Mouse (Mus musculus) forebrain, embryonic 12.5 days (tissue): ENCODE results near the gene Lingo1. TPM values are rescaled to one million over a fixed set of nuclear protein-coding genes. Genes with fewer than 3 reads are reported as not detected.

Experiments
- ATAC-seq: fragments of 200-750 bp; cut with Nextera tagmentation; 2 replicates; pipeline ENCODE4 v1.8.0; 2017; ENCODE audit warnings: moderate TSS enrichment; ENCODE audit not compliant: low FRiP score
- H3K27ac ChIP-seq: fragments of 300-500 bp; sonication (generic); 2 replicates; pipeline ENCODE4 v1.5.1; 2016; ENCODE audit warnings: mild to moderate bottlenecking
- H3K27me3 ChIP-seq: fragments of 300-500 bp; sonication (generic); 2 replicates; pipeline ENCODE4 v1.6.1; 2016; ENCODE audit warnings: mild to moderate bottlenecking
- H3K36me3 ChIP-seq: fragments of 300-500 bp; sonication (generic); replicated peaks from 2 replicates; pipeline ENCODE4 v1.6.1; 2016; ENCODE audit warnings: mild to moderate bottlenecking
- H3K4me1 ChIP-seq: fragments of 300-500 bp; sonication (generic); 2 replicates; pipeline ENCODE4 v1.6.1; 2016
- H3K4me2 ChIP-seq: fragments of 300-500 bp; sonication (generic); 2 replicates; pipeline ENCODE4 v1.6.1; 2016; ENCODE audit warnings: mild to moderate bottlenecking, moderate library complexity
- H3K4me3 ChIP-seq: fragments of 300-500 bp; sonication (generic); replicated peaks from 2 replicates; pipeline ENCODE4 v1.5.1; 2016; ENCODE audit warnings: mild to moderate bottlenecking
- H3K9ac ChIP-seq: fragments of 300-500 bp; sonication (generic); 2 replicates; pipeline ENCODE4 v1.6.1; 2016; ENCODE audit warnings: mild to moderate bottlenecking
- H3K9me3 ChIP-seq: fragments of 300-500 bp; sonication (generic); 2 replicates; pipeline ENCODE4 v1.6.1; 2016
- WGBS: fragments of 180-500 bp; shearing (Covaris S2); methylation state at CpG from one replicate; pipeline ENCODE4 v1.1.7; 2016; 5-methylcytosine and 5-hydroxymethylcytosine counted together
- polyA plus RNA-seq: library from polyadenylated mRNA; unstranded; fragments of >200 nt; fragmentation: Nextera tagmentation; extraction: Ambion mirVana; gene quantifications from 2 replicates; pipeline ENCODE4 v1.2.1, GENCODE M21; 2016

Lingo1 gene
- polyA plus RNA-seq, 1 experiment from 2014 or later = 10.5 TPM

DNA sequence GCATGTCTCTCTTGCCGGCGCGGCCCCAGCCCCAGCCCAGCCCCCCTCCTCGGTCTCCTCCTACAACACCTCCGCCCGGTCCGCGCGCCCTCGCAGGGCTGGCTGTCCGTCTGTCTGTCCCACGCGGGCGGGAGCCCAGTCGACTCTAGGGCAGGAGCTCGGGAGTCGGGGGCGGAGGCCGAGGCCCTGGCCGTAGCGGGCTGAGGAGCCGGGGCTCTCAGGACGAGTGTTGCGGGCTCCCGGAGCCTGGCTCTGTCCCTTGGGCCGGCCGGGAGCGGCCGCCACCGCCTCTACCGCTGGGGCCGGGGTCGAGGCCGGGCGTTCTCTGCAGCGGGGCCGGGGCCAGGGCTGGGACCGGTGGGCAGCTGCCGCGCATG lies 161.2 kb downstream of the Lingo1 start:
- 0% methylated on average over 40 of the region's 40 CpGs for WGBS
- Histone ChIP-seq H3K36me3 (no peaks in the 10 kb centered on the region), H3K9me3 (no peaks in the 10 kb centered on the region), H3K27me3 (peaks cover 84% of the 10 kb centered on the region), H3K4me1 (peaks cover 27% of the 10 kb centered on the region), H3K4me2 (peak overlapping the region; percentile 95), H3K9ac (peak overlapping the region; percentile 78), H3K4me3 (peak overlapping the region; percentile 68), H3K27ac (peak overlapping the region; percentile 76)
- ATAC-seq = peak; percentile 53

DNA sequence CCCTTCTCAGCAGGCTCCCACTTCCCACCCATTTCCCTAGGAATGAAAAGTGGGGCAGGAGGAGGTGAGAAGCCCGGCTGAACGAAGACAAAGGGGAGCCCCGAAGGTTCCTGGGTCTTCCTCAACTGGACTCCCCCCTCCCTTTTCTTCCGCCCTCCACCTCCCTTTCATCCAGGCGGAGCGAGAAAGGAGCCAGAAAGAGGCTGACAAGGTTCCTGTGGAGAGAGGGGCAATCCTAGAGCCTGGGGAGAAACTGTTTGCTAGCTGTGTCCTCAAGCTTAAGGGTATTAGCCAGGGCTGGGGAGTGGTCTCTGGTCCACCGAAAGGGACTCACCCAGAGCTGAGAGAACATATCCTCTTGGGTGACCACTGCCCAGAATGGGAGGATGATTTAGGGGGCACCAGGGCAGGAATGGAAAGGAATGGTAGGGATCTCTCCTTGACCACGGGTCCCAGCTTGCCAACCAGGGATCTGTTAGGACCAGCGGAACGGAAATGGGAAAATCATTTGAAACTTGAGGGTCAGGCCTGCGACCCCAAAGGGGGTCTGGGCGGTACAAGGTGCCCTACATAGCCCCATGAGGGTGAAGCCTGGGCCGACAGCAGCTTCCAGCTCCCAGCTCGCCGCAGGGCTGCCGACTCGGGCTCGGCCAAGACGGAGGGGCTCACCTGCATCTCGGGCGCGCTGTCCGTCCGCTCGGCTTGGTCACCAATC lies 161.7 kb downstream of the Lingo1 start:
- H3K4me2 ChIP-seq = peak overlapping the region; percentile 95
- WGBS = 0% methylated on average over 25 of the region's 25 CpGs
- peaks cover 78% of the 10 kb centered on the region for H3K27me3 ChIP-seq
- H3K4me3 ChIP-seq = peak overlapping the region; percentile 68
- peak overlapping the region; percentile 76; the same call in 1 of the 2 replicates for H3K27ac ChIP-seq
- ATAC-seq = no peak; the same call in 1 of the 2 replicates
- peak overlapping the region; percentile 78 for H3K9ac ChIP-seq
- no peaks in the 10 kb centered on the region for H3K36me3 ChIP-seq
- peaks cover 26% of the 10 kb centered on the region for H3K4me1 ChIP-seq
- H3K9me3 ChIP-seq = no peaks in the 10 kb centered on the region

- no peak for ATAC-seq
- 35% methylated on average over 13 of the region's 13 CpGs for WGBS
- peak overlapping the region; percentile 78; the same call in 1 of the 2 replicates for H3K9ac ChIP-seq
These were observed 162.6 kb downstream of the Lingo1 start for GRCm38 (mm10) chr9:56633449-56634225.

DNA sequence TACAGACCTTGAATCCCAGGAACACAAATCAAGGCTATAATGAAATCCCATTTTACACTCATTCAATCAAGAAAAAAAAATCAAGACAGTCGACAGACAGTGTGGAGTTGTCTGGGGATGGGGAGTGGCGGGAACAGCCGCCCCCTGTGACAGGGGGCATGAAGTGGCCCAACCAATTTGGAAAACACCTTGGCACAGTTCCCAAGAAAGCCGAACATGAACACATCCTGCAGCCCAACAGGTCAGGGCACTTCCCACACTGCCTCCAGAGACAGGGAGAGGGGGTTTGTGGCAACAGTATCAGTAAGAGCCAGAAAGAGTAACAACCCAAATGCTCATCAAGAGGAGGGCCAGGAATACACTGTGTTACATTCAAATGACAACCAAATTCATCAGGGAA lies 165.3 kb downstream of the Lingo1 start:
- no peak overlapping the region for H3K4me3 ChIP-seq
- peaks cover 16% of the 10 kb centered on the region for H3K4me1 ChIP-seq
- ATAC-seq = no peak
- H3K27me3 ChIP-seq = peaks cover 43% of the 10 kb centered on the region
- H3K27ac ChIP-seq = no peak overlapping the region
- 73% methylated on average over 4 of the region's 4 CpGs for WGBS
- no peak overlapping the region for H3K9ac ChIP-seq
- no peaks in the 10 kb centered on the region for H3K9me3 ChIP-seq
- no peaks in the 10 kb centered on the region for H3K36me3 ChIP-seq
- no peak overlapping the region for H3K4me2 ChIP-seq

More at GRCm38 (mm10) chr9:56633449-56634225, 162.6 kb downstream of the Lingo1 start:
- H3K27me3 ChIP-seq = peaks cover 69% of the 10 kb centered on the region
- peak overlapping the region; percentile 68 for H3K4me3 ChIP-seq
- H3K4me1 ChIP-seq = peaks cover 26% of the 10 kb centered on the region
- no peaks in the 10 kb centered on the region for H3K36me3 ChIP-seq
- H3K9me3 ChIP-seq = no peaks in the 10 kb centered on the region
- peak overlapping the region; percentile 95 for H3K4me2 ChIP-seq
- no peak overlapping the region for H3K27ac ChIP-seq

GRCm38 (mm10) chr9:56629674-56630397 lies 166.4 kb downstream of the Lingo1 start:
- Histone ChIP-seq H3K9me3 (no peaks in the 10 kb centered on the region), H3K4me1 (peaks cover 19% of the 10 kb centered on the region), H3K27me3 (peaks cover 32% of the 10 kb centered on the region), H3K4me2 (no peak overlapping the region), H3K4me3 (no peak overlapping the region), H3K9ac (no peak overlapping the region), H3K27ac (no peak overlapping the region), H3K36me3 (no peaks in the 10 kb centered on the region)
- WGBS = 76% methylated on average over 5 of the region's 5 CpGs
- ATAC-seq = no peak

DNA sequence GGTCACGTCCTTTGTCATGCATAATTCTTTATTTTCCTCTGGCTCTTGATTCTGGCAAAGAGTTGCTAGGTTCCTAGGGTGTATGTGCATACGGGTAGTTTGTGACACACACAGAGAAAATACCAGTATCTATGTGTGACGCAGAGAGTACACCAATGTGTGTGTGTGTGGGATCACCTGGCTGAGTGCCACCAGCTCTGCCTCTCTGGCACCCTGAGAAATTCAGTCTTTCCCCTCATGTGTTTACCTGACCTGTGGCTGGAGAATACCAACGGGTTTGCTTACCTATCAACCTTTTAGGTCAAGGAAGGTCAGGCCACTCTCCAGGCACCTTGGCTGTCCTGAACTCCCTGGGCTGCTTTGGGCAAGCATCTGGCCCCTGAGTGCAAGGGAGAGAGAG lies 169.0 kb downstream of the Lingo1 start:
- peaks cover 17% of the 10 kb centered on the region for H3K27me3 ChIP-seq
- H3K4me2 ChIP-seq = no peak overlapping the region
- H3K4me1 ChIP-seq = peaks cover 12% of the 10 kb centered on the region
- ATAC-seq = no peak
- no peak overlapping the region for H3K4me3 ChIP-seq
- no peaks in the 10 kb centered on the region for H3K9me3 ChIP-seq
- H3K27ac ChIP-seq = no peak overlapping the region
- H3K9ac ChIP-seq = no peak overlapping the region
- no peaks in the 10 kb centered on the region for H3K36me3 ChIP-seq
- WGBS = 79% methylated on average over 4 of the region's 4 CpGs

GRCm38 (mm10) chr9:56624923-56625322 lies 171.3 kb downstream of the Lingo1 start:
- H3K27ac ChIP-seq = peak overlapping the region; percentile 36; the same call in 1 of the 2 replicates
- ATAC-seq = peak; percentile 62
- WGBS = 44% methylated on average over 2 of the region's 2 CpGs

GRCm38 (mm10) chr9:56623361-56623760 lies 172.9 kb downstream of the Lingo1 start:
- Histone ChIP-seq H3K9ac (no peak overlapping the region), H3K27ac (no peak overlapping the region), H3K27me3 (peaks cover 48% of the 10 kb centered on the region), H3K4me3 (no peak overlapping the region), H3K4me1 (peaks cover 14% of the 10 kb centered on the region), H3K4me2 (no peak overlapping the region), H3K36me3 (0 out of 2 replicates have a peak, but pooled peaks cover 2% of the 10 kb centered on the region), H3K9me3 (no peaks in the 10 kb centered on the region)
- ATAC-seq = no peak
- 89% methylated on average over 11 of the region's 11 CpGs for WGBS

More at GRCm38 (mm10) chr9:56624923-56625322, 171.3 kb downstream of the Lingo1 start:
- Histone ChIP-seq H3K36me3 (0 out of 2 replicates have a peak, but pooled peaks cover 2% of the 10 kb centered on the region), H3K9me3 (no peaks in the 10 kb centered on the region), H3K4me3 (no peak overlapping the region), H3K4me1 (peaks cover 14% of the 10 kb centered on the region), H3K9ac (no peak overlapping the region), H3K4me2 (no peak overlapping the region), H3K27me3 (peaks cover 34% of the 10 kb centered on the region)

DNA sequence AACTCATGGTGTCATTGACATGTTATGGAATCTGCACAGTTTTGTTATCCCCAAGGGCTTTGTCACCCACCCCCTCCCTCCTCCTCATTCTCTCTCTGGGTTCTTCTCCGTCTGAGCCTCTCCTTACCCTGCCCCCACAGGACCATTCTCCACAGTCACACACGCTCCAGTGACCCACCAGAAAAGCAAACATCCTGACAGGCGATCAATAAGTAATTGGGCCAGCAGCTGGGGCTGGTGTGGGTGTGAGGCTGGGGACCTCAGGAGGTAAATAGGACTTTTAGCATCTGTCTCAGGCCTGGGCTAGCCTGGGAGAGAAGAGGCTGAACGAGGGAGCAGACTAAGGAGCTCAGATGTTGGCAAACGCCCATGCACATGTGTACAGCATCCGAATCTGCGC lies 173.5 kb downstream of the Lingo1 start:
- Histone ChIP-seq H3K4me1 (peaks cover 14% of the 10 kb centered on the region), H3K9me3 (no peaks in the 10 kb centered on the region), H3K4me3 (no peak overlapping the region), H3K27ac (no peak overlapping the region), H3K4me2 (no peak overlapping the region), H3K27me3 (peaks cover 54% of the 10 kb centered on the region), H3K9ac (no peak overlapping the region), H3K36me3 (0 out of 2 replicates have a peak, but pooled peaks cover 2% of the 10 kb centered on the region)
- no peak; the same call in 1 of the 2 replicates for ATAC-seq
- WGBS = 67% methylated on average over 7 of the region's 7 CpGs

- Histone ChIP-seq H3K9ac (no peak overlapping the region), H3K36me3 (0 out of 2 replicates have a peak, but pooled peaks cover 2% of the 10 kb centered on the region), H3K4me3 (peak overlapping the region; percentile 4; the same call in 1 of the 2 replicates), H3K9me3 (no peaks in the 10 kb centered on the region), H3K27me3 (peaks cover 66% of the 10 kb centered on the region), H3K4me2 (peak overlapping the region; percentile 22), H3K27ac (no peak overlapping the region), H3K4me1 (peaks cover 14% of the 10 kb centered on the region)
- ATAC-seq = no peak
- WGBS = 20% methylated on average over 42 of the region's 42 CpGs
These were observed 175.5 kb downstream of the Lingo1 start for GRCm38 (mm10) chr9:56620512-56621371.

DNA sequence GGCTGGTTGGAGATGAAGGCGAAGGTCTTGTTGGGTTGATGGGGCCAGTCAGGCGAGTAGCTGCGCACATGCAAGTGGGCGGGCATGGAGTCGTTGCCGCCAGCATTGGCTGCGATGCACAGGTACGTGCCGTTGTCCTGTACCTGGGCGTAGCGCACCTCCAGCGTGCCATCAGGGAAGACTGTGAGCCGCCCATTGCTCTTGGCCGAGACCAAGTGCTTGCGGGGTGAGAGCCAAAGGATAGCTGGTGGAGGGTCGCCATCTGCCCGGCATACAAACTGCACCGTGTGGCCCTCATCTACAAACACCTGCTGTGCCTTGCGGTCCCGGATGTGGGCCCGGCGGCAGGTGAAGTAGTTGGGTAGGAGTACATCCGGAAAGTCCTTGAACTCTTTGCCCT lies 176.6 kb downstream of the Lingo1 start:
- Histone ChIP-seq H3K9me3 (no peaks in the 10 kb centered on the region), H3K4me1 (peaks cover 5% of the 10 kb centered on the region; the same call in 1 of the 2 replicates), H3K4me3 (no peak overlapping the region), H3K4me2 (no peak overlapping the region), H3K9ac (no peak overlapping the region), H3K36me3 (0 out of 2 replicates have a peak, but pooled peaks cover 2% of the 10 kb centered on the region), H3K27ac (no peak overlapping the region), H3K27me3 (peaks cover 66% of the 10 kb centered on the region)
- WGBS = 82% methylated on average over 23 of the region's 23 CpGs
- no peak for ATAC-seq
